Mouse (Mus musculus): ENCODE results near the gene Dock8. TPM values are rescaled to one million over a fixed set of nuclear protein-coding genes. Genes with fewer than 3 reads are reported as not detected.
A peak's percentile ranks its signal among the peaks of the same experiment; 100 is the strongest.

Gene Dock8
- polyA plus RNA-seq, 1 experiment from 2014 or later, result 2.9 TPM

- WGBS, result 81% methylated on average over 7 of the region's 7 CpGs
- Histone ChIP-seq H3K4me2 (replicated peaks) (no peak overlapping the region), H3K4me3 (no peak overlapping the region), H3K9ac (no peak overlapping the region), H3K27ac (no peak overlapping the region), H3K27me3 (no peaks in the 10 kb centered on the region), H3K4me1 (no peaks in the 10 kb centered on the region), H3K36me3 (no peaks in the 10 kb centered on the region), H3K9me3 (no peaks in the 10 kb centered on the region)
- ATAC-seq (ENCODE audit: insufficient number of reproducible peaks, insufficient read depth, low FRiP score, low TSS enrichment), result no peak
Measured at GRCm38 (mm10) chr19:24983857-24984498, 15.4 kb upstream of the Dock8 start.

- WGBS, result 88% methylated on average over 2 of the region's 2 CpGs
- no peak for ATAC-seq (ENCODE audit: insufficient number of reproducible peaks, insufficient read depth, low FRiP score, low TSS enrichment)
- Histone ChIP-seq H3K4me2 (replicated peaks) (no peak overlapping the region), H3K4me1 (no peaks in the 10 kb centered on the region), H3K27ac (no peak overlapping the region), H3K9ac (no peak overlapping the region), H3K9me3 (no peaks in the 10 kb centered on the region), H3K27me3 (no peaks in the 10 kb centered on the region), H3K4me3 (no peak overlapping the region), H3K36me3 (no peaks in the 10 kb centered on the region)
Measured at GRCm38 (mm10) chr19:24985045-24985444, 14.3 kb upstream of the Dock8 start.

GRCm38 (mm10) chr19:24987355-24987754, 12.0 kb upstream of the Dock8 start:
- H3K4me2 ChIP-seq (replicated peaks), result no peak overlapping the region
- H3K27me3 ChIP-seq, result no peaks in the 10 kb centered on the region
- H3K9me3 ChIP-seq, result no peaks in the 10 kb centered on the region
- no peak overlapping the region for H3K9ac ChIP-seq
- no peak overlapping the region for H3K27ac ChIP-seq
- no peak for ATAC-seq (ENCODE audit: insufficient number of reproducible peaks, insufficient read depth, low FRiP score, low TSS enrichment)
- no peak overlapping the region for H3K4me3 ChIP-seq
- no peaks in the 10 kb centered on the region for H3K4me1 ChIP-seq
- no peaks in the 10 kb centered on the region for H3K36me3 ChIP-seq
- 62% methylated on average over 4 of the region's 4 CpGs for WGBS

- H3K9ac ChIP-seq, result no peak overlapping the region
- no peaks in the 10 kb centered on the region for H3K36me3 ChIP-seq
- no peak for ATAC-seq (ENCODE audit: insufficient number of reproducible peaks, insufficient read depth, low FRiP score, low TSS enrichment)
- H3K4me1 ChIP-seq, result no peaks in the 10 kb centered on the region
- H3K27me3 ChIP-seq, result no peaks in the 10 kb centered on the region; the same call in 1 of the 2 replicates
- H3K27ac ChIP-seq, result no peak overlapping the region
- no peak overlapping the region for H3K4me3 ChIP-seq
- 70% methylated on average over 5 of the region's 5 CpGs for WGBS
- no peaks in the 10 kb centered on the region for H3K9me3 ChIP-seq
- H3K4me2 ChIP-seq (replicated peaks), result no peak overlapping the region
Measured at GRCm38 (mm10) chr19:24988831-24989230, 10.5 kb upstream of the Dock8 start.

GRCm38 (mm10) chr19:24990138-24990822, 9.1 kb upstream of the Dock8 start:
- Histone ChIP-seq H3K9ac (no peak overlapping the region), H3K27me3 (no peaks in the 10 kb centered on the region; the same call in 1 of the 2 replicates), H3K4me3 (no peak overlapping the region), H3K4me2 (replicated peaks) (no peak overlapping the region), H3K4me1 (no peaks in the 10 kb centered on the region), H3K36me3 (no peaks in the 10 kb centered on the region), H3K9me3 (no peaks in the 10 kb centered on the region), H3K27ac (no peak overlapping the region)
- ATAC-seq (ENCODE audit: insufficient number of reproducible peaks, insufficient read depth, low FRiP score, low TSS enrichment), result no peak
- 67% methylated on average over 7 of the region's 7 CpGs for WGBS

GRCm38 (mm10) chr19:24993526-24993925, 5.8 kb upstream of the Dock8 start:
- Histone ChIP-seq H3K4me2 (replicated peaks) (no peak overlapping the region), H3K9ac (no peak overlapping the region), H3K27me3 (peaks cover 16% of the 10 kb centered on the region), H3K4me3 (no peak overlapping the region), H3K36me3 (no peaks in the 10 kb centered on the region), H3K27ac (no peak overlapping the region), H3K4me1 (no peaks in the 10 kb centered on the region), H3K9me3 (no peaks in the 10 kb centered on the region)
- no peak for ATAC-seq (ENCODE audit: insufficient number of reproducible peaks, insufficient read depth, low FRiP score, low TSS enrichment)
- WGBS, result 69% methylated on average over 6 of the region's 6 CpGs

GRCm38 (mm10) chr19:24994900-24995299, 4.4 kb upstream of the Dock8 start:
- peaks cover 30% of the 10 kb centered on the region for H3K27me3 ChIP-seq
- no peak overlapping the region for H3K9ac ChIP-seq
- no peak overlapping the region for H3K4me3 ChIP-seq
- peaks cover 3% of the 10 kb centered on the region; the same call in 1 of the 2 replicates for H3K4me1 ChIP-seq
- WGBS, result 21% methylated on average over 8 of the region's 8 CpGs
- H3K4me2 ChIP-seq (replicated peaks), result no peak overlapping the region
- no peaks in the 10 kb centered on the region for H3K36me3 ChIP-seq
- ATAC-seq (ENCODE audit: insufficient number of reproducible peaks, insufficient read depth, low FRiP score, low TSS enrichment), result no peak
- no peaks in the 10 kb centered on the region for H3K9me3 ChIP-seq
- no peak overlapping the region for H3K27ac ChIP-seq

GRCm38 (mm10) chr19:24996815-24997704, 2.3 kb upstream of the Dock8 start:
- no peaks in the 10 kb centered on the region for H3K36me3 ChIP-seq
- no peaks in the 10 kb centered on the region for H3K9me3 ChIP-seq
- no peak for ATAC-seq (ENCODE audit: insufficient number of reproducible peaks, insufficient read depth, low FRiP score, low TSS enrichment)
- H3K4me3 ChIP-seq, result no peak overlapping the region
- WGBS, result 74% methylated on average over 12 of the region's 12 CpGs
- H3K27me3 ChIP-seq, result peaks cover 52% of the 10 kb centered on the region
- no peak overlapping the region for H3K4me2 ChIP-seq (replicated peaks)
- no peak overlapping the region for H3K27ac ChIP-seq
- H3K9ac ChIP-seq, result no peak overlapping the region
- H3K4me1 ChIP-seq, result peaks cover 4% of the 10 kb centered on the region; the same call in 1 of the 2 replicates

GRCm38 (mm10) chr19:24998561-24998960, 773 bp upstream of the Dock8 start:
- WGBS, result 61% methylated on average over 5 of the region's 5 CpGs
- Histone ChIP-seq H3K4me3 (no peak overlapping the region), H3K9me3 (no peaks in the 10 kb centered on the region), H3K27me3 (peaks cover 56% of the 10 kb centered on the region), H3K4me2 (replicated peaks) (no peak overlapping the region; the same call in 1 of the 2 replicates), H3K4me1 (peaks cover 4% of the 10 kb centered on the region; the same call in 1 of the 2 replicates), H3K9ac (no peak overlapping the region), H3K27ac (no peak overlapping the region), H3K36me3 (no peaks in the 10 kb centered on the region)
- ATAC-seq (ENCODE audit: insufficient number of reproducible peaks, insufficient read depth, low FRiP score, low TSS enrichment), result no peak

GRCm38 (mm10) chr19:25000153-25000552, 819 bp downstream of the Dock8 start:
- H3K36me3 ChIP-seq, result no peaks in the 10 kb centered on the region
- peaks cover 11% of the 10 kb centered on the region; the same call in 1 of the 2 replicates for H3K4me1 ChIP-seq
- no peak overlapping the region for H3K9ac ChIP-seq
- H3K27ac ChIP-seq, result no peak overlapping the region
- no peak for ATAC-seq (ENCODE audit: insufficient number of reproducible peaks, insufficient read depth, low FRiP score, low TSS enrichment)
- peaks cover 56% of the 10 kb centered on the region for H3K27me3 ChIP-seq
- H3K9me3 ChIP-seq, result no peaks in the 10 kb centered on the region
- H3K4me3 ChIP-seq, result peak overlapping the region; percentile 77
- 33% methylated on average over 9 of the region's 9 CpGs for WGBS
- H3K4me2 ChIP-seq (replicated peaks), result peak overlapping the region; percentile 94

GRCm38 (mm10) chr19:25002032-25002431, 2.7 kb downstream of the Dock8 start:
- Histone ChIP-seq H3K9me3 (no peaks in the 10 kb centered on the region), H3K4me1 (peaks cover 11% of the 10 kb centered on the region; the same call in 1 of the 2 replicates), H3K9ac (no peak overlapping the region), H3K4me3 (no peak overlapping the region), H3K4me2 (replicated peaks) (no peak overlapping the region), H3K27me3 (peaks cover 51% of the 10 kb centered on the region), H3K27ac (no peak overlapping the region), H3K36me3 (no peaks in the 10 kb centered on the region)
- WGBS, result 83% methylated on average over 6 of the region's 6 CpGs
- ATAC-seq (ENCODE audit: insufficient number of reproducible peaks, insufficient read depth, low FRiP score, low TSS enrichment), result no peak

Data from embryonic facial prominence, embryonic 12.5 days (tissue).